Mouse (Mus musculus) spleen, postnatal 14 days (tissue): ENCODE results near the gene Olfr1198.

Experiments
- DNase-seq, 2 experiments: peaks; one replicate each; pipeline ENCODE4 v3.0.0; 2021 to 2022; ENCODE audit warnings: low spot score in 2 of 2

Gene Olfr1198

GRCm38 (mm10) chr2:88751270-88751669 is at the start of gene Olfr1198:
Gene Olfr1198 (minus strand): TSS chr2:88751370.
- DNase-seq, result no peak

- DNase-seq, result no peak
These were observed 41.6 kb upstream of the Olfr1198 start, which contains the start of gene Olfr1201 for GRCm38 (mm10) chr2:88792736-88793135. Gene Olfr1201 (plus strand): TSS chr2:88793036.

GRCm38 (mm10) chr2:88770388-88770787 is 19.2 kb upstream of the Olfr1198 start, which contains the start of gene Olfr1200:
Gene Olfr1200 (minus strand): TSS chr2:88770488.
- DNase-seq, result no peak

- no peak for DNase-seq
These were observed 9.2 kb upstream of the Olfr1198 start, which contains the start of gene Olfr1199 for GRCm38 (mm10) chr2:88760369-88760768. Gene Olfr1199 (minus strand): TSS chr2:88760469.

- DNase-seq, result no peak
These were observed 7.8 kb downstream of the Olfr1198 start for GRCm38 (mm10) chr2:88743379-88743778.

GRCm38 (mm10) chr2:88732266-88732665 is 18.9 kb downstream of the Olfr1198 start, which contains the start of gene Olfr1197:
Gene Olfr1197 (minus strand): TSS chr2:88732366.
- no peak for DNase-seq

GRCm38 (mm10) chr2:88704497-88704896 is 46.7 kb downstream of the Olfr1198 start, which contains the start of gene Olfr1196:
Gene Olfr1196 (minus strand): TSS chr2:88704597.
- DNase-seq, result no peak
